Mouse (Mus musculus): ENCODE measurements at regions not wholly inside any gene's neighbourhood (a gene's known extent, or its start where the extent isn't known, plus 50 kb on each side); places are given as distances from the start of the nearest gene placed in this dataset.
"Not testable (repeated sequence)": the region's sequence is repeated elsewhere in the genome, so short reads cannot be mapped to it uniquely, and the experiment has no call there.

DNA sequence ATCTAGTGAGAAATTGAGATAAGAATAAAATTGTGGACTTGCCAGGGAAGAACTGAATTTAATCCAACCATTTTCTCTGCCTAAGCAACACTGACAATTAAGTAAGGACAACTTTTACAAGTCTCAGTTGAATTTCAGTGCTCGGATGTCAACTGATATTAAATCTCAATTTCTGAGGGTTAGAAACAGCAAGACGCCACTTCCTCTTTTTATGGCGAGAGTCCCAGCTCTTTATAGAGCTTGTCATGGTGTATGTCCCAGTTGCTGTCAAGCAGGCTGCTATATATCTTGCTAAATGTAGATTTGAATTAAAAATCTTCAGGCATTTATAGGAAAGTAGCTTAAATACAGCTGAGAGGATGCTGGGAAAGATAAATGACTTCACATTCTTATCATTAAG lies 697.8 kb upstream of the Got2 start:
- no peak for DNase-seq (ENCODE audit: extremely low spot score, low read depth, low spot score)

DNA sequence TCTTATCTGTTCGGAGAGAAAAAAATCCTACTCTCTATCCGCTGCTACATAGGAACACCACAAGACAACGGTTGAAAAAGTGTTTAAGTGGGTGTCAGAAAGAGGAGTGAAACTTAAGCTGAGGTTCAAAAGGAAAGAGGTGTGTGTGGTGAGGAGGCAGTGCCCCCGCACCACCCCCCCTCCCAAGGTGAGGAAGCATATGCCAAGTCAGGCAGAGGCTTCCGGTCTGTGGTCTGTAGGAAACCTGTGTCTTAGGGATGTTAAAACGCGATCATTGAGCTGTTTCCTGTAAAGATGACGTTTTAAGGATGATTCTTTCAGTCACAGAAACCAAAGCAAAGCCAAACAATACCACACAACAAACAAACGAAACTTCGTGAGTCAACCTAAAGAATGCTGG lies 664.2 kb upstream of the Got2 start:
- DNase-seq (ENCODE audit: extremely low spot score, low read depth, low spot score) = no peak

DNA sequence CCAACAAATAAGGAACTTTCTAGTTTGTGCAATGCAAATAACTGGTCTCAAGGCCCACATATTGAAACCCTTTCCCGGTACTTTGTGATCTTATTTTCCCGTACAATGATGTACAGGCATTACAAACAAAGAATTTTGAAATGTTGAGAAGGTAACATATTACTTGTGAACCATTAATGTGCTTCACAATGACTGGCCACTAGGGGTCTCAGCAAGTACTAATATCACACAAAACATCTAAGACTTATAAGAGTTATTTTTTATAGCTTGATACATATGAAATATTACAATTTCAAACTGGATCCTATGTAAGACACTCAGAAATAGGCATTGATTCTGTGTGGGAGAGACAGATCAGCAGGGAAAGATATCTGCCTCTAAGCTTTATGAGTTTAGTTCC lies 662.1 kb upstream of the Got2 start:
- no peak for DNase-seq (ENCODE audit: extremely low spot score, low read depth, low spot score)

DNA sequence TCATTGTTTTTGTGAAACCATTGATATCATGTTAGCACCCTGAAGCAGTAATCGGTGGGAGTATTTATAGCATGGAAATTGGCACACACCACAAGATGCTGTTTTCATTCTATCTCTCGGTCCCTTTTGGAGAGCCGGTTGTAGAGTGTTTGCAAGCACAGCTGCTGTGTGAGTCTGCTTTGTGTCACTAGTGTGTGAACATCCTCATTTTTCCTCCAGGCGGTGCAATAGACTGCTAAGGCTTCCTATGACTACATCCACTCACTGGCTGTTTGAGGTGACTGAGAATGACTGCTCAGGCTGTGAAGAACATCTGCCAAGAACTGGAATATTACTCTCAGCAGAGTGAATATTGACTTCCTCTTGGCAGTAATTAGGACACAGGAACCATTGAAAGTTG lies 660.3 kb upstream of the Got2 start:
- no peak for DNase-seq (ENCODE audit: extremely low spot score, low read depth, low spot score)

DNA sequence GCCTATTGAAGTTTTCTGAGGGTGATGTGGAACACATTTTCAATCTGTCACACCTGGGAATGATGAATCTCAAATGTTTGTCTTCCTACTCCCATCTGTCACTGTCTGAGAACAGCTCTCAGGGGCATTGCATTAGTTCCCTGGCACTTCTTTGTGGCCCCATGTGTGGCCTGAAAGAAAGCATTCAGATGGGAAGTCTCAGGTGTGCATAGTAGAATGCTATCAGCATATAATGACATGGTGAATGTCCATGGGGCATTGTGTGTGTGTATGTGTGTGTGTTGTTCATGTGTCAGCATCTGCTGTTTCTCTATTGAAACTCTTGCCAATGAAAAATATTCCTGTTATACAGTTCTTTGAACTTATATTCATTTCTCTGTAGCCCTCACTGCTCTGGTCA lies 659.8 kb upstream of the Got2 start:
- no peak for DNase-seq (ENCODE audit: extremely low spot score, low read depth, low spot score)

DNA sequence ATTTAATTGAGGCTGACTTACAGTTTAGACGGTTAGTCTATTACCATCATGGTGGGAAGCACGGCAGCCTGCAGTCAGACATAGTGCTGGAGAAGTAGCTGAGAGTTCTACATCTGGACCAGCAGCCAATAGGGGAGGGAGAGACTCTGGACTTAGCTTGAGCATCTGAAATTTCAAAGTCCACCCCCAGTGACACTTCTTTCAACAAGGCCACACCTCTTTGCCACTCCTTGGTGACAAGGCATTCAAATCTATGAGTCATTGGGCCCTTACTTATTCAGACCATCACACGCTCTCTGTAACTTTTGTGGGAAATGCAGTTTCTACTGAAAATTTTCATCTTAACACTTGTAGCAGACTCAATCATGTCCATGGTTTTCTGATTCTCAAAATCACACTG lies 653.9 kb upstream of the Got2 start:
- no peak for DNase-seq (ENCODE audit: extremely low spot score, low read depth, low spot score)

DNA sequence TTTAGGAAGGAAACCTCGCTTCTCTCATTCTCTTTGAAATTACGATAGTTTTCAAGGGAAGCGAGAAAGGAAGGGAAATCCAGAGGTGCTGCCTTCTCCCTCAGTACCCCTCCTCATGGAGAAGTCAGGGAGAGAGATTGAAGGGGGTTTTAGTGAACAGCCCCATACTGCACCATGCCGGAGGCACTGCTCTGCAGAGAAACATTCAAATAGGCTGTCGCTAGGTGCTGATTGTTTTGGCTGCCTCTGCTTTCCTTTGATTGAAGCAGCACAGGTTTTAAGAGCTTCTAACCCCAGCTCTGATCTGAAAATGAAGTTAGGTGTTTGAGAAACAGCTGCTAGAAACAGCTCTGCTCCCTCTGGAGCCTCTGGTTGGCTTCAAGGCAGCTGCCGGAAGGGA lies 610.5 kb upstream of the Got2 start:
- no peak for DNase-seq (ENCODE audit: extremely low spot score, low read depth, low spot score)

DNA sequence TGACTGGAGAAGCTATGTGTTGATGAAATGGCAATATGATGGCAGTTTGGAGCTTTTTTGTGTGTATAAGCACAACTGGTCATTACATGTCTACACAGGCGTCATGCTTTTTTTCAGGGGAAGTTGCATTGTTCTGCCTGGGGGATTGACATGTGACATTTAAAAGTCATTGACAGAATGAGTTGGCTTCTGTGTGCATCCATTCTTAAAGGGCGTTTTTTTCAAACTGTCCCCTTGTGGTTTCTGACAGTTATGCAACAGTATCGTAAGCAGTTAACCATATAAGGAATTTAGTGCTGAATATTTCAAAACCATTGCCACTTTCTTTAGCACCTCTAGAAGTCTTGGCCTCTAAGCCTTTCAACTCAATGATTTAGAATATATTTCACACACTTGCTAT lies 607.1 kb upstream of the Got2 start:
- no peak for DNase-seq (ENCODE audit: extremely low spot score, low read depth, low spot score)

DNA sequence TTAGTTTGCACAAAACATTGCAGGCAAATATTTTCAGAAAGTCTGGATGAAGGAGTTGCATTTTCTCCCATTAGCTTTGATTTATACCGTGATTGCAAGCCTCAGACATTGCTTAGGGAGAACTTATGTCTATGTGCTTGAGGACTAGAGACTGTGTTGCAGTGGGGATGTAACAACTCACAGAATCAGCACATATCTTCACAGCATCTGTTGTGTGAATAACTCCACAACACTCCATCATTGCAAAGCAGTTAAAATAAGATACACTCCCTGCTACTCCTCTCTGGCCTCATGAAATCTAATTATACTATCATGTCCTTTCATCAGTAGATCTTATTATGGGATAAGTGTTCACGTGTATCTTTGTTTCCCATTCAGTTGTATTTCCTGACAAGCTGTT lies 601.5 kb upstream of the Got2 start:
- no peak for DNase-seq (ENCODE audit: extremely low spot score, low read depth, low spot score)

DNA sequence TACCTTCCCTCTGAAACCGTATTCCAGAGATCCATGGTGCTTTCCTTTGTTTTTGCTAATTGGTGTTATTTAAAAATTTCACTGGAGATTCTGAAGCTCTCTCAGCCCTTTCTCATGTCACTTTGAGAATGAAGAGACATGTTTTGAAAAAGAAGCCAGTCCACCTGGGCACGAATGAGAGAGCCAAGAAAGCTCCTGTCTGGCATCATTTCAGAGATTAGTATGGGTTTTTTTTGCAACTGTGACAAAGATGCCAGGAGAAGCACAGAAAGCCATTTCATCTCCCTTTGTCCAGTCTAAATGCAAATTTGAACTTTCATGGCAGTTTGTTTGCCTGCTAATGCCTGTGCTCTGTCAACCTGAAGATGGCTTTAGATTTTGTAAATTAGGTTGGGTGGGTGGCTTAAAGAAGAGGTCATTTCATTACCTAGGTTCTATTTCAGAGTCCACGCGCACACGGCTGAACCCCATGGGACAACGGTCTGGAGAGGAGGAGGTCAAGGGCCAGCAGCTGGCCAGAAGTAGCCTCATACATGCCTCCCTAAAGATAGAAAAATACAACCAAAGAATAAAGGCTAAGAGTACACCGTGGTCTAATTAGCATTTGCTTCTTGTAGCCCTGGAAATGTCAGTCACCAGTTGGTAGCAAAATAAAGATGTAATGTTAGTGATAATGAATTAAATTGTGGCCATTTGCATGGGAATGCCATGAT lies 600.5 kb upstream of the Got2 start:
- no peak for DNase-seq (ENCODE audit: extremely low spot score, low read depth, low spot score)

DNA sequence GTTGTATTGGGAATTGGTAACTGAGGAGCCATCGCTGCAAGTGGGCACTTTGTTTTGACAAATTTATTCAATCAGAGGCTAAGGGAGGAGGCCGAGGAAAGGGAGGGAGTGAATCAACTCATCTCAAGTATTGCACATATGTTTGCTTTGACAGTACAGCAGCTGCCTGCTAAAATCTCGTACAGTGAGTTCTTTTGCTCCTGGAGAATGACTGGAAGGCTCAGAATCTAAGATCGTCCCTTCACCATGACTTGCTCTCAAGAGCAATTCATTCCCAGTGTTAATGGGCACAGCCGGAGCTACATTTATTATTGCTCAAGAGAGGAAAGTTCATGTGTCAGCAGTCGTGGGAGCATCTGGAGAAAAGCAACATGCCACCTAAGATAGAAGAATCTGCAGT lies 567.6 kb upstream of the Got2 start:
- no peak for DNase-seq (ENCODE audit: extremely low spot score, low read depth, low spot score)

DNA sequence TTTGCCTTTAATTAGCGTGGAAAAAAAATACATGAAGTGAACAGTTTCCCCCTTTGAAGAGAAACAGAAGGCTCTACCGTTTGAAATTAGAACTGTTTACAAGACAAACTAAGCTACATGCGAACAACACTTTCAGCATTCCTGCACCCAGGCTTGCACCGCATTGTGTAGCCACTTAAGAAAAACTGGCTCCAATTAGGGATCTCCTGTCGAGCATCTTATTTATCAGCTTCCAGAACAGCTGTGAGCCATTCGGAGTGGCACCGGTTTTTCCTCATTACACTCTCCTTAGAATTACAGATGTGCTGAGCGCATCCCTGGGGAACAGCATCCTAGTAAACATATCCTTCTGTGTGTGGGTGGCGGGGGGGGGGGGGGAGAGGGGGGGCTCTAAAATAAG lies 567.0 kb upstream of the Got2 start:
- peak; percentile 22 for DNase-seq (ENCODE audit: extremely low spot score, low read depth, low spot score)

DNA sequence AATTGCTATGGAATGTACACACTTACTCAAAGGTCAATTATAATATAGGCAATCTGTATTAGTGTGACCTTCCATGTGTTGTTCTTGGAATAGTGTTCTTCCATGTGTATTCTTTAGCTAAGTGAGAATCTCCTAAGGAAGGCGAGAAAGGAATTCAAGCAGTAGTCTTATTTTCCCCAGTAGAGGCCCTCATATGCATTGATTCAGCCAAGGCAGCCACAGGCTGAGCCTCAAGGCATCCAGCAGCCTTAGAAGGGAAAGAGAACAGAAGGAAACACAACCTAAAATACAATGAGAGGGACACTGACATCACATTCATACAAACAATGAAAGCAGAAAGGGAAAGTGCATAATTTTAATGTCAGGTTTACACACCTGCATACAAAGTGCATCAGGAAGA lies 541.4 kb upstream of the Got2 start:
- no peak for DNase-seq (ENCODE audit: extremely low spot score, low read depth, low spot score)

DNA sequence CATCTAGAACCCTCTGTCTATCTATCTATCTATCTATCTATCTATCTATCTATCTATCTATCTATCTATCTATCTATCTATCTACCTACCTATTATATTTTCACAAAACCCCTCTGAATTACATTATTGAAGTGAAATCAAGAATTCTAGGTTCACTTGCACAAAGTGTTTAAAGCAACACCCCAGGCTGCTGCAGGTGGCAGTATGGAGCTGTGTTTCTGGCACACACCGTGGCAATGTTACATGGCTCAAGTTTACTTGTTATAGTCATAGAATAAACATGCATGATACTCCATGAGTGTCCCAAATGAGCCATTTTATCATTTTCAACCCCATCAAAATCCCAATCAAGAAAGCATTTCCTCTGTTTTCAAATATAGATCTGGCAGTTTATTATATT lies 538.6 kb upstream of the Got2 start:
- no peak for DNase-seq (ENCODE audit: extremely low spot score, low read depth, low spot score)

DNA sequence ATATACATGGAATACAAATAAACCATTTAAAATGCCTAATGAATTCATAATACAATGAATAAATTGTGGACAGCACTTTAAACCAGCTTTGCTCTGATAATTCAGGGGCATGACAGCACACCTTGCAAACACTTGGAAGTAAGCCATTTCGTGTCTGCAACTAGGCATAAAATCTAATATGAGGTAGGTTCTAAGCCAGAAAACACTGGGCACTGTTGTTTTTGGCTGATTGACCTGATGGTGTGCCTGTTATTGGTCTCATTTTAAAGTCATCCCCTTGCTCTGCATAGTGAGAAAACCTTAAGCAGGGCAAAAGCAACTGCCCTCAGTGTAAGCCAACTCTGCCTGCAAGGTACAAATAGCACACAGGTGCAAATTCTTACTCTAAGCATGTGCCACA lies 521.3 kb upstream of the Got2 start:
- DNase-seq (ENCODE audit: extremely low spot score, low read depth, low spot score) = no peak

DNA sequence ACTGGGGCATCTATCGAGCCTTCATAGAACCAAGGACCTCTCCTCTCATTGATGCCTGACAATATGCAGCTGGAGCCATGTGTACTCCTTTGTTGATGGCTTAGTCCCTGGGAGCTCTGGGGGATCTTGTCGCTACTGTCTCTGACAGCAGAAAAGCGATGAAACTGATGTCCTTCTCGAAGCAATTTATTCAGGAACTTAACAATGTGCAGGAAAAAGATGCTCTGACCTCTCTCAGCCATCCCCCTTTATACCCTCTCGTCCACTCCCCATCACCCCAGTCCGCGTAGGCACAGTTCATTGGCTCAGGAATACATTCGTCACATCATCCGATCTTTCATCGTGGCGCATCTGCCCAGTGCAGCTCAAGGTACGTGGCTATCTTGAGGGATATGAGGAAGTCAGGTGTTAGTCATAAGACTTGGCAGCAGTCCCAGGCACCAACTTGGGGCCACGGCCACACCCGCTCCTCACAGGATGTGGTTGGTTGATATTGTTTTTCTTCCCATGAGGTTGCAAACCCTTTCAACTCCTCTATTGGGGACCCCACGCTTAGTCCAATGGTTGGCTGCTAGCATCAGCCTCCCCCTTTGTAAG lies 516.3 kb upstream of the Got2 start:
- DNase-seq (ENCODE audit: extremely low spot score, low read depth, low spot score) = no peak

DNA sequence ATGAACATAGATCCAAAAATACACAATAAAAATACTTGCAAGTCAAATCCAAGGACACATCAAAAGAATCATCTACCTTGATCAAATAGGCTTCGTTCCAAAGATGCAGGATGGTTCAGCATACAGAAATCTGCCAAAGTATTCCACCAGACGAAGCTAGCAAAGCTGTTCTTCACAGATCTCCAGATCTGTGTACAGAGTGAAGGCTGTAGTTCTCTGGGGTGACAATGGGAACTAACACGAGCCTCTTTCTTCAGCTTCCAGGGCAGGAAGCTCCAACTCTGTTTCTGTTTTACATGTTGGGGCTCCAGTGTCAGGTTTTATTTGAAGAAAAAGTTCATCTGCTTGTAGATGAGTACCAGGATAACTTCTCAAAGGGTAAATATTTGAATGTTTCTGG lies 515.3 kb upstream of the Got2 start:
- no peak for DNase-seq (ENCODE audit: extremely low spot score, low read depth, low spot score)

DNA sequence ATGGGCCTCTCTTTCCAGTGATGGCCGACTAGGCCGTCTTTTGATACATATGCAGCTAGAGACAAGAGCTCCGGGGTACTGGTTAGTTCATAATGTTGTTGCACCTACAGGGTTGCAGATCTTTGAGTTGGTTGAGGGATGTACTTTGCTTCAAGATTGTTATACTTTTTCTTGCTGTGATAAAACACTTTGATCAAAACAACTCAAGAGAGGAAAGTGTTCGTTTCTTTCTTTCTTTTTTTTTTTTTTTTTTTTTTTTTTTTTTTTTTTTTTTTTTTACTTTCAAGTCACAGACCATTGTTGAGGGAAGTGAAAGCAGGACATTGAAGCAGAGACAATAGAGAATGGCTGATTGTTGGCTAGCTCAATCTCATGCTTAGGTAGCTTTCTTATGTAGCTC lies 511.0 kb upstream of the Got2 start:
- DNase-seq (ENCODE audit: extremely low spot score, low read depth, low spot score) = not testable (repeated sequence)

DNA sequence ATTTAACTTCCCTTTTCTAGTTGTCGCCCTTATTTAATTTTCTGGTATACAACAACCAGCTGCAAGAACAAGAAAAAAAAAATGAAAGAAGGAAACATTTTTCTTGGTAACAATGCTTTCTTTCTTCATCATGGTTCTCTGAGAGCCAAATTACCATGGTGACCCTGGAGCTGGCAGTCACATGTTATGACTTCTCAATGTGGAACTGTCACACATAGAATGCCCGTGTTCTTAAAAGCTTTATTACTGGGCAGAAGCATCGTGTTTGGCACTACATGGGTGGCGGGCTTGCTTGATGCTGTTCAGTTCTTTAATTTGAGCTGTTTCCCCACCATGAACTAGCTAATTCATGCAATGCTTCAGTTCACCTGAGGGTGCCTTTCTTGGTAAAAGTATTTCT lies 504.7 kb upstream of the Got2 start:
- no peak for DNase-seq (ENCODE audit: extremely low spot score, low read depth, low spot score)

DNA sequence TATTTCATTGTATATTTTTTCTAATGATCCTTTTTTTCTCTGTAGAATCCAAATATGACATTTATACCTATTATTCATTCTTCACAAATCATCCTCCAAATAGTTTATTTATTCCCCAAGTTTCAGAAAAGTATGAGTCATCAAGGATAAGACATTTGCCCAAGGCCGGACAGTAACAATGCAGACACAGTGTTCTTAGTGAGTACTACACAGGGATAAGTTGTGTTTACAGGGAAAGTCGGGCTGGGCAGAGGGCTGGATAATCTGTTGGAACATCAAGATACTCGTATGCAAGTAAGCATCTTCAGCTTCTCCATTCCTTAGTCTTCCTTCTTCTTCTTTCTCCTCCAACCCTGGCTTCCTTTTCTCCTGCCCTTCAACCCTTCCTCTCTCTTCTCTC lies 500.9 kb upstream of the Got2 start:
- DNase-seq (ENCODE audit: extremely low spot score, low read depth, low spot score) = no peak

DNA sequence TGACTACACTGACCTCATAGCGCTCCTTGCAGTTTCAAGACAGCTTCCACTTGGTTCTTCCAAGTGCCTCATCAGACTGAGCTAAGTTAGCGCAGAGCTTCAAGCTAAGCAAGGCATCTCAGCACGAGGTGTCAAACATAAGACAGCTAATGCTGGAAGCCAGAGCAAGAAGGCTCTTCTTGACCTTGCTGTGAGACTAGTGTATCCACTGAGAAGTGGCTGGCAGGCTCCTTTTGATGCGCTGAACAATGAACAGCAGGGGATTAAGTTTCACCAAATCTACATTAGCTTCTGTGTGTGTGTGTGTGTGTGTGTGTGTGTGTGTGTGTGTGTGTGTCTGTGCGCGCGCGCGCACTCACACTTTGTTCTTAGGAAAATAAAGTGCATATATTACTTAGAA lies 482.2 kb upstream of the Got2 start:
- DNase-seq (ENCODE audit: extremely low spot score, low read depth, low spot score) = no peak

DNA sequence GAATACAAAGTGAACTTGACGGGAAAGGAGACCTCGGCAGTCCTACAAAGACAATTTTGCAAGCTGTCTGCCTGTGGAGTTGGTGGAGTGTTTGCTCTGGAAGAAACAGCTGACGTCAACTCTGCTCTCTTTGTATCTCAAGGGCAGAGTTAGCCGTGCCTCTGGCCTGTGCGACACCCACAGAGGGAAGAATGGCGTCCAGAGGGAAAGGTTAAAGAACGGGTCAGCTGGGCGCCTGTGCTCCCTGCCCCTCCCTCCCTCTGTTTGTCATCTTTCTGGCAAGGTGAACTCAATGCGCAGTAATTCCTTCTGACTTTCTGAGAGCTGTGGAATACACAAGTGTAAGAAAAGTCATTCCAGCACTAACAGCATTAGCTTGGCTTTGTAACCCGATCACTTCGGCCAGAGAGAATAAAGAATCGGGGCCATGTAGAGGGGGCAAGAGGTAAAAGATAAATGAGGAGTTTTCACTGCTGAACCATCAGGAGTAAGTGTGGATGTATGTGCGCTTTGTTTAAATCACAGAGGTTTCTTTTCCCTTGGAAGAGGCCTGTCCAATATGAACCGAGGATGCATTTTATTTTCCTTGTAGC lies 474.6 kb upstream of the Got2 start:
- no peak for DNase-seq (ENCODE audit: extremely low spot score, low read depth, low spot score)

DNA sequence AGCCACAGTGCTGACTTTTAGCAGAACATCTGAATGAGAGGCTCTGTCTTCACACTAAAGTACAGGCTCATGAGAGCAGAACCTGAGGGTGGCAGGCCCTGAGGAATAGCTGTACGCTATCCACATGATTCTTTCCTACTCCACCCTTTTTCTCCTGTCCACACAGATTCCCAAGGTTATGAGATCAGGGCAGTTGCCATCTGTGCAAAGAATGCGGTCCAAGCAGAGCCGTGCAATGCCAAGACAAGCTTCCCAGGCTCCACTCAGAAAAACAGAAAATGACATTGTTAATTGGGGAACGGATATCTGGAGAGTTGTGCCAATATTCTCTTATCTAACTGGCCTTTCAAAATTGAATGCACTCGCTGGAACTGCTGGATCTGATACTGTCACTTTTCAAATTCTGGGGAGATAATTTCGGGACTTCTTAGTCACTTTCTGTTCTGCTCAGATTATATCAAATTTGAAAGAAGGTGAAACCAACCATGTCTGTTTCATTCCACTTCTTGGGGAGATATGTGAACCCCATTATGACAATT lies 462.3 kb upstream of the Got2 start:
- no peak for DNase-seq (ENCODE audit: extremely low spot score, low read depth, low spot score)

Data from hindlimb bud, embryonic 11.5 days (tissue).